Mouse (Mus musculus): ENCODE results near the gene Aim2. TPM values are rescaled to one million over a fixed set of nuclear protein-coding genes. Genes with fewer than 3 reads are reported as not detected.

The Aim2 gene
- total RNA-seq, 2 experiments from 2014 or later: 2.5 to 4.1 TPM

Other genes with a start within 250 kb of the Aim2 start
- gene Olfr1408, start 213.5 kb upstream of the Aim2 start, total RNA-seq (2021): not detected
- not detected for gene Olfr1406, start 160.2 kb upstream of the Aim2 start, total RNA-seq (2021)
- gene Olfr218, start 153.1 kb upstream of the Aim2 start, total RNA-seq (2021): not detected
- not detected for gene Olfr1404, start 138.5 kb upstream of the Aim2 start, total RNA-seq (2021)
- not detected for gene Fcer1a, start 123.7 kb upstream of the Aim2 start, total RNA-seq (2021)
- gene Olfr418, start 84.9 kb upstream of the Aim2 start, total RNA-seq (2021): not detected
- gene Mptx2, start 73.1 kb upstream of the Aim2 start, total RNA-seq (2021): not detected
- 10 to 100 TPM; 81.0 to 90.2 TPM for gene Ackr1, start 17.1 kb upstream of the Aim2 start, total RNA-seq (2021)
- gene Cadm3, start 16.8 kb downstream of the Aim2 start, total RNA-seq (2021): 100 to 1,000 TPM; 437 to 438 TPM
- gene Ifi206, start 140.2 kb downstream of the Aim2 start, total RNA-seq (2021): not detected
- gene Ifi214, start 185.1 kb downstream of the Aim2 start, total RNA-seq (2021): not detected
- gene Ifi213, start 248.4 kb downstream of the Aim2 start, total RNA-seq (2021): not detected

Measured in left cerebral cortex, adult 2 months (tissue).